Mouse (Mus musculus) MEL (cell line): ENCODE results near the gene Fars2. TPM values are rescaled to one million over a fixed set of nuclear protein-coding genes. Genes with fewer than 3 reads are reported as not detected.

Experiments
- DNase-seq: peaks from one replicate; pipeline ENCODE4 v3.0.0; 2011; ENCODE audit warnings: low read depth, low spot score
- H3K27ac ChIP-seq: 2 replicates; pipeline ENCODE4 v1.5.1; 2012; ENCODE audit warnings: low read depth, mild to moderate bottlenecking, control low read depth, low read length, moderate library complexity; ENCODE audit not compliant: control insufficient read depth
- H3K27me3 ChIP-seq, 2 experiments: fragments of 150-350 bp in 1 of 2; sonication (generic) in 1 of 2; 2 replicates each; pipeline ENCODE4 v1.6.1; 2012; ENCODE audit warnings: low read length in 2 of 2, mild to moderate bottlenecking in 2 of 2, improper control_type of control experiment in 1 of 2, moderate library complexity in 1 of 2; ENCODE audit not compliant: insufficient read depth in 2 of 2, control insufficient read depth in 1 of 2
- H3K36me3 ChIP-seq, 2 experiments: 2 replicates each; pipeline ENCODE4 v1.6.1; 2012 to 2014; ENCODE audit warnings: low read length in 2 of 2, improper control_type of control experiment in 1 of 2, inconsistent platforms in 1 of 2, mild to moderate bottlenecking in 1 of 2; ENCODE audit not compliant: insufficient read depth in 2 of 2, control insufficient read depth in 1 of 2
- H3K4me1 ChIP-seq, 2 experiments: fragments of 150-350 bp in 1 of 2; sonication (generic) in 1 of 2; 2 replicates each; pipeline ENCODE4 v1.6.1; 2012; ENCODE audit warnings: low read length in 2 of 2, improper control_type of control experiment in 1 of 2, mild to moderate bottlenecking in 1 of 2; ENCODE audit not compliant: insufficient read depth in 2 of 2, control insufficient read depth in 1 of 2
- H3K4me3 ChIP-seq, 2 experiments: fragments of 150-350 bp in 1 of 2; sonication (generic) in 1 of 2; 2 replicates each; pipeline ENCODE4 v1.5.1; 2012; ENCODE audit warnings: low read depth in 2 of 2, low read length in 2 of 2, mild to moderate bottlenecking in 2 of 2, moderate library complexity in 2 of 2, control low read depth in 1 of 2, improper control_type of control experiment in 1 of 2; ENCODE audit not compliant: control insufficient read depth in 1 of 2, insufficient read depth in 1 of 2
- H3K79me2 ChIP-seq: 2 replicates; pipeline ENCODE4 v1.6.1; 2012; ENCODE audit warnings: mild to moderate bottlenecking, low read length, moderate library complexity; ENCODE audit not compliant: control insufficient read depth, poor library complexity, insufficient read depth
- H3K9ac ChIP-seq: 2 replicates; pipeline ENCODE4 v1.6.1; 2012; ENCODE audit warnings: low read depth, mild to moderate bottlenecking, control low read depth, low read length, moderate library complexity; ENCODE audit not compliant: control insufficient read depth, poor library complexity, severe bottlenecking
- H3K9me3 ChIP-seq: fragments of 150-350 bp; sonication (generic); replicated peaks from 2 replicates; pipeline ENCODE4 v1.6.1; 2012; ENCODE audit warnings: mild to moderate bottlenecking, low read length, improper control_type of control experiment, moderate library complexity; ENCODE audit not compliant: insufficient read depth
- BHLHE40 ChIP-seq: IDR thresholded peaks from 2 replicates; pipeline ENCODE4 v1.6.1; 2012; ENCODE audit warnings: low read depth, mild to moderate bottlenecking, inconsistent platforms, low read length, improper control_type of control experiment, borderline replicate concordance
- CHD2 ChIP-seq: IDR thresholded peaks from 2 replicates; pipeline ENCODE4 v1.6.1; 2011; ENCODE audit warnings: low read length, improper control_type of control experiment
- E2F4 ChIP-seq: IDR thresholded peaks from 2 replicates; pipeline ENCODE4 v1.6.1; 2011; ENCODE audit warnings: low read depth, low read length, improper control_type of control experiment, borderline replicate concordance
- ELF1 ChIP-seq: IDR thresholded peaks from 2 replicates; pipeline ENCODE4 v1.6.1; 2014; ENCODE audit warnings: low read depth, mild to moderate bottlenecking, inconsistent platforms, low read length, improper control_type of control experiment, moderate library complexity
- EP300 ChIP-seq, 2 experiments: IDR thresholded peaks; 2 replicates each; pipeline ENCODE4 v1.6.1; 2011; ENCODE audit warnings: improper control_type of control experiment in 2 of 2, low read length in 2 of 2, low read depth in 1 of 2, mild to moderate bottlenecking in 1 of 2
- GABPA ChIP-seq: IDR thresholded peaks from 2 replicates; pipeline ENCODE4 v1.6.1; 2012; ENCODE audit warnings: low read depth, mild to moderate bottlenecking, inconsistent platforms, low read length, improper control_type of control experiment, moderate library complexity
- GATA1 ChIP-seq: IDR thresholded peaks from 2 replicates; pipeline ENCODE4 v1.6.1; 2011; ENCODE audit warnings: low read depth, low read length, improper control_type of control experiment
- JUND ChIP-seq: IDR thresholded peaks from 2 replicates; pipeline ENCODE4 v1.6.1; 2011; ENCODE audit warnings: low read depth, mild to moderate bottlenecking, improper control_type of control experiment, low read length
- MAFK ChIP-seq: IDR thresholded peaks from 2 replicates; pipeline ENCODE4 v1.6.1; 2011; ENCODE audit warnings: low read depth, mild to moderate bottlenecking, low read length, improper control_type of control experiment, borderline replicate concordance
- MAZ ChIP-seq: IDR thresholded peaks from 2 replicates; pipeline ENCODE4 v1.6.1; 2012; ENCODE audit warnings: low read depth, mild to moderate bottlenecking, inconsistent platforms, low read length, improper control_type of control experiment
- MEF2A ChIP-seq: IDR thresholded peaks from 2 replicates; pipeline ENCODE4 v1.6.1; 2014; ENCODE audit warnings: low read depth, mild to moderate bottlenecking, inconsistent platforms, low read length, improper control_type of control experiment; ENCODE audit not compliant: poor library complexity, insufficient replicate concordance, severe bottlenecking; ENCODE audit errors: extremely low read depth
- MXI1 ChIP-seq: IDR thresholded peaks from 2 replicates; pipeline ENCODE4 v1.6.1; 2011; ENCODE audit warnings: mild to moderate bottlenecking, low read depth, low read length, improper control_type of control experiment
- MYB ChIP-seq: IDR thresholded peaks from 2 replicates; pipeline ENCODE4 v1.6.1; 2011; ENCODE audit warnings: mild to moderate bottlenecking, low read depth, low read length, improper control_type of control experiment
- MYC ChIP-seq: IDR thresholded peaks from 2 replicates; pipeline ENCODE4 v1.6.1; 2011; ENCODE audit warnings: low read depth, mild to moderate bottlenecking, low read length, improper control_type of control experiment, moderate library complexity
- POLR2AphosphoS5 ChIP-seq: IDR thresholded peaks from 2 replicates; pipeline ENCODE4 v1.6.1; 2012; ENCODE audit warnings: low read depth, borderline replicate concordance, mild to moderate bottlenecking, inconsistent platforms, low read length, moderate library complexity, mixed read lengths
- RAD21 ChIP-seq: IDR thresholded peaks from 2 replicates; pipeline ENCODE4 v1.6.1; 2011; ENCODE audit warnings: mild to moderate bottlenecking, low read depth, low read length, improper control_type of control experiment
- RCOR1 ChIP-seq: IDR thresholded peaks from 2 replicates; pipeline ENCODE4 v1.6.1; 2012; ENCODE audit warnings: low read depth, mild to moderate bottlenecking, inconsistent platforms, low read length, improper control_type of control experiment
- TCF12 ChIP-seq: IDR thresholded peaks from 2 replicates; pipeline ENCODE4 v1.6.1; 2014; ENCODE audit warnings: low read depth, mild to moderate bottlenecking, inconsistent platforms, low read length, improper control_type of control experiment, moderate library complexity
- ZMIZ1 ChIP-seq: IDR thresholded peaks from 2 replicates; pipeline ENCODE4 v1.6.1; 2012; ENCODE audit warnings: low read depth, mild to moderate bottlenecking, inconsistent platforms, low read length, improper control_type of control experiment, moderate library complexity
- polyA plus RNA-seq, 2 experiments: library from polyadenylated mRNA; stranded (reverse) in 1 of 2; unstranded in 1 of 2; fragments of >175 nt in 1 of 2; fragments of >200 nt in 1 of 2; gene quantifications; 2 replicates each; pipeline versions ENCODE4 v1.2.1 to v1.2.4; 2012; ENCODE audit warnings: low replicate concordance in 2 of 2, low read depth in 1 of 2; ENCODE audit not compliant: insufficient read length in 2 of 2, insufficient read depth in 1 of 2, missing spikeins in 1 of 2
- total RNA-seq: library from RNA; depleted of rRNA; stranded (reverse); fragments of 300-350 nt; gene quantifications from 2 replicates; pipeline ENCODE4 v1.2.3, GENCODE M21; 2012

Gene Fars2
- total and polyA plus RNA-seq, 3 experiments: 32.6 to 39.2 TPM; not detected in 1

DNA sequence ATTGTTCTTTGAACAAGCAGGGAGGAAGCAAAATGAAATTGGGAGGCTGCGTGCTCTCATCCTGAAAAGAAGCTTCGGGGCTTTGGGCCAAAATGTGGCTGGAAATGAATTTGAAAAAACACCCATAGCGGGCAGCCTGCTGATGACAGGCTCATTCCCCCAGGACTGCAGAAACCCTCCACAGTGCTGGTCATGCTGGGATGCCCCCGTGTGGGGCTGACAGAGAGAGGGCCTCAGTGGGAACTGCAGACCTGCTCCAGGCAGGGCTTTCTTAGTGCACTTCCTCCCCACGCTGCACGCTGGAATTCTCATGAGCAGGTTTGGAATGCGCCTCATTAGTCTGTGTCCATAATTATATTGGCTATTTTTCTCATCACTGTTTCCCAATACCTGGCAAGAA, 373.4 kb downstream of the Fars2 start:
- Histone ChIP-seq H3K4me1 (no peaks in the 10 kb centered on the region), H3K4me3 (no peak overlapping the region), H3K9me3 (no peaks in the 10 kb centered on the region), H3K36me3 (no peaks in the 10 kb centered on the region), H3K9ac (no peak overlapping the region), H3K27ac (no peak overlapping the region), H3K79me2 (no peaks in the 10 kb centered on the region), H3K27me3 (no peaks in the 10 kb centered on the region)
- TF ChIP-seq MXI1: no peak
- no peak for TF ChIP-seq MAZ
- no peak for TF ChIP-seq ZMIZ1
- TF ChIP-seq CHD2: no peak
- TF ChIP-seq GATA1: no peak
- no peak for TF ChIP-seq TCF12
- TF ChIP-seq EP300 (IDR thresholded peaks at IDR 0.05; ENCODE audit: low read depth in 1 of 2, low read length in 2 of 2): no peak
- TF ChIP-seq GABPA: no peak
- no peak for TF ChIP-seq JUND
- no peak for TF ChIP-seq POLR2AphosphoS5
- no peak for TF ChIP-seq RCOR1
- TF ChIP-seq MEF2A: no peak
- no peak for TF ChIP-seq E2F4
- TF ChIP-seq MYC: no peak
- no peak for TF ChIP-seq ELF1
- TF ChIP-seq MYB: no peak
- TF ChIP-seq MAFK: no peak
- no peak for TF ChIP-seq RAD21
- DNase-seq: no peak

- Histone ChIP-seq H3K9ac (no peak overlapping the region), H3K9me3 (no peaks in the 10 kb centered on the region), H3K36me3 (no peaks in the 10 kb centered on the region; a peak in 1 of 4 replicates), H3K4me1 (no peaks in the 10 kb centered on the region), H3K27ac (no peak overlapping the region), H3K27me3 (no peaks in the 10 kb centered on the region), H3K79me2 (no peaks in the 10 kb centered on the region), H3K4me3 (no peak overlapping the region)
- DNase-seq: no peak
- TF ChIP-seq MYC (no peak), BHLHE40 (no peak)
These were observed 375.2 kb downstream of the Fars2 start for GRCm38 (mm10) chr13:36492397-36492796.
